Mouse (Mus musculus) limb, embryonic 13.5 days (tissue): Measurements from ENCODE around the gene Zfp119b. TPM values are rescaled to one million over a fixed set of nuclear protein-coding genes. Genes with fewer than 3 reads are reported as not detected.

Experiments used
- ATAC-seq: fragments of 200-750 bp; cut with Nextera tagmentation; 2 replicates; pipeline ENCODE4 v1.8.0; 2017; ENCODE audit warnings: low read depth, moderate number of reproducible peaks, moderate TSS enrichment; ENCODE audit not compliant: low FRiP score
- H3K27ac ChIP-seq: fragments of 300-500 bp; sonication (generic); 2 replicates; pipeline ENCODE4 v1.5.1; 2015; ENCODE audit warnings: inconsistent platforms, mild to moderate bottlenecking, moderate library complexity
- H3K27me3 ChIP-seq: fragments of 300-500 bp; sonication (generic); 2 replicates; pipeline ENCODE4 v1.6.1; 2015; ENCODE audit warnings: mild to moderate bottlenecking, inconsistent platforms
- H3K36me3 ChIP-seq: fragments of 300-500 bp; sonication (generic); 2 replicates; pipeline ENCODE4 v1.6.1; 2015; ENCODE audit warnings: inconsistent platforms, mild to moderate bottlenecking, moderate library complexity
- H3K4me1 ChIP-seq: fragments of 300-500 bp; sonication (generic); 2 replicates; pipeline ENCODE4 v1.6.1; 2015; ENCODE audit warnings: inconsistent platforms
- H3K4me2 ChIP-seq: fragments of 300-500 bp; sonication (generic); replicated peaks from 2 replicates; pipeline ENCODE4 v1.6.1; 2015; ENCODE audit warnings: inconsistent platforms, mild to moderate bottlenecking, moderate library complexity
- H3K4me3 ChIP-seq: fragments of 300-500 bp; sonication (generic); 2 replicates; pipeline ENCODE4 v1.5.1; 2015; ENCODE audit warnings: moderate library complexity, mild to moderate bottlenecking, inconsistent platforms
- H3K9ac ChIP-seq: fragments of 300-500 bp; sonication (generic); 2 replicates; pipeline ENCODE4 v1.6.1; 2015; ENCODE audit warnings: mild to moderate bottlenecking, inconsistent platforms
- H3K9me3 ChIP-seq: fragments of 300-500 bp; sonication (generic); 2 replicates; pipeline ENCODE4 v1.6.1; 2016; ENCODE audit warnings: inconsistent platforms
- WGBS: fragments of 180-500 bp; shearing (Covaris S2); methylation state at CpG from one replicate; pipeline ENCODE4 v1.1.7; 2015; 5-methylcytosine and 5-hydroxymethylcytosine counted together
- polyA plus RNA-seq: library from polyadenylated mRNA; unstranded; fragments of >200 nt; fragmentation: Nextera tagmentation; extraction: Ambion mirVana; gene quantifications from 2 replicates; pipeline ENCODE4 v1.2.1, GENCODE M21; 2015

The Zfp119b gene
- polyA plus RNA-seq: 7.0 and 7.6 TPM in 2 replicates

DNA sequence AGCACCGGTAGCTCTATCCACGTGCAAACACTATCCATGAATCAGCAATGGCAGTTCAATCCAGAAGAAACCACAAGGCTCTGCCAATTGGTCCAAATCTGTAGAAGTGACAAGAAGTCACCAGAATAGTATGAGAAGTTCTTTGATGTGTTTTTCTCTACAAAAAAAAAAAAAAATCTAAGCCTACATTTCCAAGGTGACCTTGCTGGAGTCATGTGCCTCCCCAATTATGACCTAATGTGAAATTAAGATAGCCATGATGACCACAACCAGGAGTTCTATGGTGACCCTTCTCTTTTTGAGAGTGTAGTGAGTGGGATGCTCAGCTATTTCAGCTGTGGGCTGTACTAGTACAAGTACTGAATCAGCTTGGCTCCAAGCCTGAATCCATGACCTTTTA lies at the start of gene Zfp119b:
Gene Zfp119b, minus strand, starts transcription at position 101 of the 400 bp plus-strand sequence.
- H3K4me1 ChIP-seq: 0 out of 2 replicates have a peak, but pooled peaks cover 5% of the 10 kb centered on the region
- H3K9me3 ChIP-seq: no peaks in the 10 kb centered on the region
- H3K27ac ChIP-seq: no peak within 1 kb of the TSS
- no peak within 1 kb of the TSS for H3K4me2 ChIP-seq
- ATAC-seq: no peak
- no peaks in the 10 kb centered on the region for H3K36me3 ChIP-seq
- peaks cover 30% of the 10 kb centered on the region for H3K27me3 ChIP-seq
- H3K9ac ChIP-seq: no peak within 1 kb of the TSS
- no peak within 1 kb of the TSS for H3K4me3 ChIP-seq
- 91% methylated on average over 2 of the region's 2 CpGs for WGBS

DNA sequence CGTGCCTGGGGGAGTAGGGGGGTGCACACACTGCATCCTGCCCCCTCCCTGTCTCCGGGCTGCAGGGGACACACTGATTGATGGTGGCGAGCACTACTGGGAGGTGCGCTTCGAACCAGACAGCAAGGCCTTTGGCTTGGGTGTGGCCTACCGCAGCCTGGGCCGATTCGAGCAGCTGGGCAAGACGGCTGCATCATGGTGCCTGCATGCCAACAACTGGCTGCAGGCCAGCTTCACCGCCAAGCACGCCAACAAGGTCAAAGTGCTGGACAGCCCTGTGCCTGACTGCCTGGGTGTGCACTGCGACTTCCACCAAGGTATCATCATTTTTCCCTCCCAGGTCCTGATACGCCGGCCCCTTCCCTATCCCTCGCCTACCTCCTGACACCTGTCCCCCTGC lies 46.7 kb upstream of the Zfp119b start:
- WGBS: 90% methylated on average over 15 of the region's 15 CpGs

DNA sequence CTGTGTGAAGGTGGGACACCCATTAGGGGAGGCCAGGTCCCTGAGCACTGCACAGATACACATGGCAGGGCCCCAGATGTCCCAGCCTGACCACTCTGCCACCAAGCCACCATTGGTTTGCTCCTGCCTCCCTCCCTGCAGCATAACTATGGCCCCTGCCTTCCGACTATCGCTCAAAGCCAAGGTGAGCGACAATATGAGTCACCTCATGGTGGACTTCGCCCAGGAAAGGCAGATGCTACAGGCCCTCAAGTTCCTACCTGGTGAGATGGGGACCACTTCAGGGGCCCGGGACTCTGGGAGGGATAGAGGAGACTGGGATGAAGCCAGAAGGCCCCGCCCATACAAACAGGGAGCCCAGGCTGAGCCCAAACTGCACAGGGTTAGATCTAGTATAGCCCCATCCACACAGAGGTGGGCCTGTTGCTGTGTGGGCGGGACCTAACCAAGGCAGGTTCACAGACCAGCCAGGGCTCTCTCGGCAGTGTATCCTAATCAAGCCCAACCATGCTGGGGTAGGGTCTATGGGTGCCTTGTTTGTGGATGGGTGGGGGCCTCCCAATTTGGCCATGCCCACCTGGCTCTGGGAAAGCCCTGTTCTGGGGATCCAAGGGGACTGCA lies 41.1 kb upstream of the Zfp119b start:
- H3K9me3 ChIP-seq: no peaks in the 10 kb centered on the region
- H3K4me3 ChIP-seq: no peak overlapping the region
- no peak overlapping the region for H3K27ac ChIP-seq
- peaks cover 42% of the 10 kb centered on the region for H3K36me3 ChIP-seq
- 87% methylated on average over 8 of the region's 8 CpGs for WGBS
- H3K4me1 ChIP-seq: peaks cover 6% of the 10 kb centered on the region
- no peaks in the 10 kb centered on the region for H3K27me3 ChIP-seq
- no peak overlapping the region for H3K4me2 ChIP-seq
- no peak for ATAC-seq
- H3K9ac ChIP-seq: no peak overlapping the region

More for the DNA sequence above, 46.7 kb upstream of the Zfp119b start:
- H3K27me3 ChIP-seq: peaks cover 21% of the 10 kb centered on the region
- H3K27ac ChIP-seq: no peak overlapping the region
- H3K9me3 ChIP-seq: no peaks in the 10 kb centered on the region
- no peak overlapping the region for H3K4me3 ChIP-seq
- no peak overlapping the region for H3K9ac ChIP-seq
- no peaks in the 10 kb centered on the region; the same call in 1 of the 2 replicates for H3K4me1 ChIP-seq
- ATAC-seq: no peak
- H3K36me3 ChIP-seq: peaks cover 51% of the 10 kb centered on the region
- no peak overlapping the region for H3K4me2 ChIP-seq

DNA sequence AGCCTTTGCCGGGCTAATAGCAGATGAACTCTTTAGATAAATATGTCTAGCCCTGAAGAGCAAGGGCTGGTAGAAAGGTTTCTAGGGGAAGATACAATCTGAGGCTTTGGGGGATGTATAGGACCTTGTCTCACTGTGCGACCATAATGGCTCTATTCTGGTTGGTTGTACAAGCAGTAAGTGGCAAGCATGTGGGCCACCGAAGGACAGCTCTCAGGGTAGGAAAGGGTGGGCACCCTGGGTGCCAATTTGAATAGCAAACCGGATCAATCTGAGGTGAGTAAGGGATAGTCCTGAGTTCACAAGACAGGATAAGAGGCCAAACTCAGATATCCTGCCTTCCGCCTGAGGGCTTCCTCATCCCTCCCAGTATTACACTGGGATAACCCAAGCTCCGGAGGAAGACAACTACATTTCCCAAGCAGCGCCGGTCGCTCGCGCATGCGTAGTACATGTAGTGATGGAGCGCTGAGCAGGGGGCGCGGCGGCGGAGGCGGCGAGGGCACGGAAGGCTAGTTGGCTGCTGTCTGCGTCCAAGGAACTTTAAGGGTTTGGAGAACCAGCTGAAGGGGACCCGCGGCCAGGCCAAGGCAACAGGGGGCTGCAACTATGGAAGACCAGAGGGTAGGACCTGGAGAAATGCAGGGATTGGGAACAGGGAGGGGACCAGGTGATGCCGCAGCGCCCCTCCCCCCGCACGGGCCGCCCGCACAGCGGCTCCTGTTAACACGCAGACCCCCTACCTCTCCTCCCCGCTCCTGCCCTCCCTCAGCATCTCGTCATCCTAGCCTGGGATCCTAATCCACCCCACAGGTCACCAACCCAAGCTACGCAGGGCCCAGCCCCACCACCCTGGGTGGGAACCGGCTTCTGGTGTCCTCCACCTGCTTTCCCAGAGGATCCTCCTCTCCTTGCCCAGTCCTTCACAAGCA lies 37.0 kb upstream of the Zfp119b start, which contains the start of gene Fsd1:
Gene Fsd1, plus strand, starts transcription at position 480 of the 932 bp plus-strand sequence.
- peak; percentile 74 for ATAC-seq
- peaks cover 11% of the 10 kb centered on the region; the same call in 1 of the 2 replicates for H3K36me3 ChIP-seq
- H3K27me3 ChIP-seq: no peaks in the 10 kb centered on the region
- peak within 1 kb of the TSS; percentile 79 for H3K9ac ChIP-seq
- no peak within 1 kb of the TSS for H3K27ac ChIP-seq
- WGBS: 10% methylated on average over 35 of the region's 35 CpGs
- peak within 1 kb of the TSS; percentile 68 for H3K4me3 ChIP-seq
- H3K4me1 ChIP-seq: peaks cover 6% of the 10 kb centered on the region
- no peaks in the 10 kb centered on the region for H3K9me3 ChIP-seq
- peak within 1 kb of the TSS; percentile 88 for H3K4me2 ChIP-seq

GRCm38 (mm10) chr17:55977301-55977700 lies 28.0 kb upstream of the Zfp119b start:
- 42% methylated on average over 3 of the region's 3 CpGs for WGBS
- no peak for ATAC-seq

DNA sequence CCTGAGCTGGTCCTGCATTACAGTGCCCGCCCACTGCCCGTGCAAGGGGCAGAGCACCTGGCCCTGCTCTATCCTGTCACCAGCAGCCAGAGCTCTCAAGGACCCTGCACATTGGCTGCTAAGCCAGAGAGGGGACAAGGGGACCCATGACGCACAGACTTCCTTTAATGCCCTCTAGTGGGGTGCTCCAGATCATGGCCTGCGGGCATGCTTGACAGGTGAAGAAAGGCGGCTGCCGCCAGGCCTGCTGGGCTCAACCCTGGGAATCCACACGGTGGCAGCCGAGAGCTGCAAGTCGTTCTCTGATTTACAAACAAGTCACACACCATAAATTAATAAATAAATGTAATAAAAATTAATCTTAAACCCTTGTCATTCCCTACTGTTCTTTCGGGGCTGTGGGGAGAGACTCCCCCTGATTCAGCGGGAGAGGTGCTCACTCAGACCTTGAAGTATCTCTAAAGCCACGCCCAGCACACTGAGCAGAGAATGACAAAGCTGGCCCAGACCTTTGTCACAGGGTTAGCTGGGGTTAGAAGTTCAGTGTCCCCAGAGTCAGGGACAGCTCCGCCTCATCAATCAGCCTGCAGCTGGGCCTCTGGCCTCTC lies 27.1 kb upstream of the Zfp119b start:
- H3K9ac ChIP-seq: 0 out of 2 replicates have a peak overlapping the region, but pooled peaks have one; percentile 25
- 0 out of 2 replicates have a peak, but pooled peaks cover 5% of the 10 kb centered on the region for H3K27me3 ChIP-seq
- no peak overlapping the region for H3K4me3 ChIP-seq
- WGBS: 18% methylated on average over 13 of the region's 13 CpGs
- H3K9me3 ChIP-seq: no peaks in the 10 kb centered on the region
- no peak overlapping the region for H3K27ac ChIP-seq
- ATAC-seq: peak; percentile 25; the same call in 1 of the 2 replicates
- peaks cover 21% of the 10 kb centered on the region for H3K36me3 ChIP-seq
- H3K4me1 ChIP-seq: peaks cover 9% of the 10 kb centered on the region
- H3K4me2 ChIP-seq: no peak overlapping the region

More at GRCm38 (mm10) chr17:55977301-55977700, 28.0 kb upstream of the Zfp119b start:
- Histone ChIP-seq H3K36me3 (peaks cover 21% of the 10 kb centered on the region), H3K27ac (no peak overlapping the region), H3K9me3 (no peaks in the 10 kb centered on the region), H3K4me3 (no peak overlapping the region), H3K4me2 (no peak overlapping the region), H3K4me1 (0 out of 2 replicates have a peak, but pooled peaks cover 6% of the 10 kb centered on the region), H3K27me3 (no peaks in the 10 kb centered on the region), H3K9ac (no peak overlapping the region)

DNA sequence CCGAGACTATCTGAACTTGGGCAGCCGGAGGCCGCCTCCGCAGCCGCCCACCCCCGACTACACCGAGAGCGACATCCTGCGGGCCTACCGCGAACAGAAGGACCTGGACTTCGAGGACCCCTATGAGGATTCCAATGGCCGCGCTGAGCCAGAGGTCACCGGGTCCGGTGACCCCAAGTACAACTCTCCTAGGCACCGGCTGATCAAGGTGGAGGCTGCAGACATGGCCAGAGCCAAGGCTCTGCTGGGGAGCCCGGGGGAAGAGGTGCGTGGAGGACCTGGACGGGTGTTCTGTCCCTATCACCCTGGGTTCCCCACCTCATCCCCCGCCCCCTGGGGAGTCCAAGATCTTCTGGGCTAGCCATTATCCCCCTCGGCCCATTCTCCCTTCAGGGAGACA lies 22.2 kb upstream of the Zfp119b start:
- WGBS: 33% methylated on average over 22 of the region's 22 CpGs

DNA sequence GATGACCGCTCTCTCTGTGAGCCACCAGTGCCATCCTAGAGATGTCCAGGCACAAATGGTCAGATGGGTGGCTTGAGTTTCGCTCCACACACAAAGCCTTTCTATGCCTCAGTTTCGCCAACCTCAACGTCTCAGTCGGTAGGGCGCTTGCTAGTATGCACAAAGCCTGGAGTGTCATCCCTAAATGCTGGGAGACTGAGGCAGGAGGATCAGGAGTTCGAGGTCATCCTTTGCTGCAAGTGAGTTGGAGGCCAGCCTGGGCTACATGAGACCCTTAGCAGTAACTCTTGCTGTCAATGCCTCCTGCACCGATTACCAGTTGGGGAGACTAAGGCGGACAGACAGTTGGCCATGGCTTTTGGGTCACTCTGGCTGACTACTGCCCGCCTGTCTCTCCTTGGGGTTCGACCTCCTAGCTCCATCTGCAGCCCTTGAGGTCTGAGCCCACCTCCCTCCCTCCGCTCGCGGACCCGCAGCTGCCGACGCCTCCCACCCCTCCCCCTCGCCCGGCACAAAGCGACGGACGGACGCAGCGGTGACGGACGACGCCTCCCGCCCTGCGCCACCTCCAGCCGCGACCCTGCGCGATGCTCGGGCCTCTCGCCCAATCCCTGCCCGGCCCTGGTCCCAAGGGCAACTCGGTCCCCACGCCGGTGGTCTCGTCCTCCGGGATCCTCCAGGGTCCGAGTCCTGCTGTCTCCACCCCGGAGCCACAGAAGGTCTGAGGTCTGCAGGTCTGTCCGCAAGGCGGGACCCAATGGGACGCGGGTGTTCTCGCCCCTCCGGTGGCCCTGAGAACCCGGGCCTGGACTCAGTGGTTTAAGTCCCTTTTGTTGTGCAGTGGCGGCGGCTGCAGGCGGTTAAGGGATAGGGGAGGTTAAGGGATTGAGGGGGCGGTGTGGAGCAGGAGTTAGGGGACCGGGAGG lies 20.9 kb upstream of the Zfp119b start, which contains the start of gene Shd:
Gene Shd, plus strand, starts transcription at position 502 of the 926 bp plus-strand sequence.
- peaks cover 18% of the 10 kb centered on the region for H3K4me1 ChIP-seq
- 9% methylated on average over 53 of the region's 55 CpGs for WGBS
- peak within 1 kb of the TSS; percentile 80 for H3K9ac ChIP-seq
- H3K4me2 ChIP-seq: peak within 1 kb of the TSS; percentile 85
- peaks cover 51% of the 10 kb centered on the region for H3K36me3 ChIP-seq
- no peak within 1 kb of the TSS for H3K27ac ChIP-seq
- peak; percentile 41 for ATAC-seq
- H3K9me3 ChIP-seq: no peaks in the 10 kb centered on the region
- peak within 1 kb of the TSS; percentile 62 for H3K4me3 ChIP-seq
- H3K27me3 ChIP-seq: 0 out of 2 replicates have a peak, but pooled peaks cover 6% of the 10 kb centered on the region

More for the DNA sequence above, 22.2 kb upstream of the Zfp119b start:
- peak overlapping the region; percentile 80 for H3K9ac ChIP-seq
- H3K27ac ChIP-seq: no peak overlapping the region
- 0 out of 2 replicates have a peak, but pooled peaks cover 6% of the 10 kb centered on the region for H3K27me3 ChIP-seq
- H3K4me2 ChIP-seq: peak overlapping the region; percentile 85
- no peaks in the 10 kb centered on the region for H3K9me3 ChIP-seq
- H3K4me3 ChIP-seq: peak overlapping the region; percentile 62
- peaks cover 40% of the 10 kb centered on the region for H3K36me3 ChIP-seq
- ATAC-seq: no peak
- peaks cover 21% of the 10 kb centered on the region for H3K4me1 ChIP-seq

- peaks cover 53% of the 10 kb centered on the region for H3K36me3 ChIP-seq
- H3K27me3 ChIP-seq: 0 out of 2 replicates have a peak, but pooled peaks cover 6% of the 10 kb centered on the region
- 48% methylated on average over 14 of the region's 14 CpGs for WGBS
- H3K4me2 ChIP-seq: peak overlapping the region; percentile 85
- H3K9me3 ChIP-seq: no peaks in the 10 kb centered on the region
- no peak overlapping the region for H3K27ac ChIP-seq
- H3K4me1 ChIP-seq: peaks cover 18% of the 10 kb centered on the region
- H3K4me3 ChIP-seq: peak overlapping the region; percentile 62; the same call in 1 of the 2 replicates
- ATAC-seq: no peak
- peak overlapping the region; percentile 80; the same call in 1 of the 2 replicates for H3K9ac ChIP-seq
These were observed 20.3 kb upstream of the Zfp119b start for GRCm38 (mm10) chr17:55969560-55969959.

GRCm38 (mm10) chr17:55968210-55968609 lies 18.9 kb upstream of the Zfp119b start:
- Histone ChIP-seq H3K4me1 (peaks cover 18% of the 10 kb centered on the region), H3K4me3 (no peak overlapping the region), H3K4me2 (no peak overlapping the region), H3K27me3 (0 out of 2 replicates have a peak, but pooled peaks cover 6% of the 10 kb centered on the region), H3K9ac (no peak overlapping the region), H3K36me3 (peaks cover 54% of the 10 kb centered on the region), H3K27ac (no peak overlapping the region), H3K9me3 (no peaks in the 10 kb centered on the region)
- no peak for ATAC-seq
- 59% methylated on average over 7 of the region's 7 CpGs for WGBS
